Mouse (Mus musculus): ENCODE results near the gene Erbb3.

- no peak for TF ChIP-seq CTCF (IDR thresholded peaks at IDR 0.05)
- peak; percentile 84 for TF ChIP-seq EP300 (IDR thresholded peaks at IDR 0.05)
Measured at GRCm38 (mm10) chr10:128584386-128584785, 5.1 kb downstream of the Erbb3 start.

Data from lung, postnatal 0 days (tissue).